29 mouse cellular contexts compared by ENCODE assay signal in genomic region chr4:139484496-139484895, GRCm38 (mm10). TPM values are rescaled to one million over a fixed set of nuclear protein-coding genes. Genes with fewer than 3 reads are reported as not detected.
A peak's percentile ranks its signal among the peaks of the same experiment; 100 is the strongest.
DNase-seq lines count a peak whose midpoint lies in the region; ATAC-seq and TF ChIP-seq lines count a peak whose summit lies in the region.
"Had no signal": no experiment of that assay in that cellular context is flagged by ENCODE, and none has a peak within 500 bp of the region (broad histone marks: within the 10 kb centered on the region; RNA-seq: fewer than 3 reads in every experiment).

No protein-coding gene starts in this region.

- no peak overlapping the region; the same call in 1 of the 2 replicates for H3K9ac ChIP-seq in kidney, embryonic 16.5 days (replicated peaks; ENCODE audit: low read length)
- H3K9ac ChIP-seq: embryonic facial prominence, embryonic 13.5 days; forebrain, embryonic 13.5 days; heart, embryonic 12.5 days; heart, embryonic 15.5 days; hindbrain, embryonic 13.5 days had no signal

- no peaks in the 10 kb centered on the region for H3K27me3 ChIP-seq in heart, embryonic 10.5 days (ENCODE audit: insufficient read depth, poor library complexity, severe bottlenecking)
- H3K27me3 ChIP-seq in kidney, embryonic 16.5 days (ENCODE audit: insufficient read depth, low read length) = no peaks in the 10 kb centered on the region
- H3K27me3 ChIP-seq in kidney, adult 2 months (replicated peaks; ENCODE audit: control insufficient read depth, insufficient read depth, low read length) = no peaks in the 10 kb centered on the region
- H3K27me3 ChIP-seq: embryonic facial prominence, embryonic 13.5 days; forebrain, embryonic 13.5 days; heart, embryonic 12.5 days; heart, embryonic 15.5 days; hindbrain, embryonic 13.5 days had no signal

- H3K4me2 ChIP-seq in kidney, embryonic 16.5 days (replicated peaks; ENCODE audit: low read depth, low read length) = no peak overlapping the region
- H3K4me2 ChIP-seq: embryonic facial prominence, embryonic 13.5 days; forebrain, embryonic 13.5 days; heart, embryonic 12.5 days; heart, embryonic 15.5 days; hindbrain, embryonic 13.5 days had no signal

- H3K27ac ChIP-seq in heart, embryonic 10.5 days = no peak overlapping the region
- peak overlapping the region; percentile 45 for H3K27ac ChIP-seq in kidney, embryonic 16.5 days (ENCODE audit: low read length)
- H3K27ac ChIP-seq in kidney, adult 2 months (ENCODE audit: insufficient read depth, low read depth, low read length) = no peak overlapping the region
- H3K27ac ChIP-seq: embryonic facial prominence, embryonic 10.5 days; embryonic facial prominence, embryonic 13.5 days; forebrain, embryonic 10.5 days; forebrain, embryonic 13.5 days; heart, embryonic 15.5 days; hindbrain, embryonic 10.5 days; hindbrain, embryonic 13.5 days had no signal

- TF ChIP-seq POLR2A in kidney, adult 2 months (IDR thresholded peaks at IDR 0.05; ENCODE audit: low read depth, low read length) = no peak

- peak; percentile 60 for ATAC-seq in kidney, embryonic 16.5 days (ENCODE audit: low FRiP score, low TSS enrichment)
- ATAC-seq: activated CD4-positive, CD25-positive, alpha-beta regulatory T cell, adult 4 months; forebrain, embryonic 13.5 days; forebrain, embryonic 16.5 days; hindbrain, embryonic 16.5 days had no signal

- 85% methylated on average over 7 of the region's 7 CpGs for WGBS in heart, embryonic 10.5 days
- 27% methylated on average over 6 of the region's 7 CpGs for WGBS in kidney, embryonic 16.5 days
- WGBS in kidney, adult 2 months = 37% methylated on average over 7 of the region's 7 CpGs

- H3K4me3 ChIP-seq in heart, embryonic 10.5 days = no peak overlapping the region
- H3K4me3 ChIP-seq in kidney, embryonic 16.5 days (ENCODE audit: low read length) = no peak overlapping the region
- no peak overlapping the region for H3K4me3 ChIP-seq in kidney, adult 2 months (ENCODE audit: insufficient read depth, low read depth, low read length)
- H3K4me3 ChIP-seq: embryonic facial prominence, embryonic 10.5 days; embryonic facial prominence, embryonic 13.5 days; erythroblast, embryonic 14.5 days; forebrain, embryonic 10.5 days; forebrain, embryonic 13.5 days; heart, embryonic 12.5 days; heart, embryonic 15.5 days; hindbrain, embryonic 10.5 days; hindbrain, embryonic 13.5 days had no signal

- no peaks in the 10 kb centered on the region for H3K9me3 ChIP-seq in heart, embryonic 10.5 days
- no peaks in the 10 kb centered on the region for H3K9me3 ChIP-seq in kidney, embryonic 16.5 days (ENCODE audit: low read length)
- H3K9me3 ChIP-seq: embryonic facial prominence, embryonic 10.5 days; embryonic facial prominence, embryonic 13.5 days; forebrain, embryonic 10.5 days; forebrain, embryonic 13.5 days; heart, embryonic 12.5 days; heart, embryonic 15.5 days; hindbrain, embryonic 10.5 days; hindbrain, embryonic 13.5 days had no signal

- peaks cover 98% of the 10 kb centered on the region for H3K36me3 ChIP-seq in heart, embryonic 10.5 days
- peaks cover 67% of the 10 kb centered on the region for H3K36me3 ChIP-seq in kidney, embryonic 16.5 days (ENCODE audit: insufficient read depth, low read length)
- H3K36me3 ChIP-seq in kidney, adult 2 months (ENCODE audit: control insufficient read depth, insufficient read depth, low read length) = peaks cover 3% of the 10 kb centered on the region

- TF ChIP-seq CTCF in kidney, adult 2 months (conservative IDR thresholded peaks at IDR 0.05; ENCODE audit: insufficient read depth, insufficient read length, low read depth, low read length) = no peak

- DNase-seq in heart, adult 11 months = peak; percentile 88
- DNase-seq in heart, embryonic 10.5 days (ENCODE audit: low spot score) = no peak
- no peak for DNase-seq in kidney, adult 8-10 months
- peak; percentile 6 to 55 for DNase-seq in kidney, postnatal 25 days
- no peak for DNase-seq in kidney, adult 2 months
- DNase-seq: adrenal gland, adult 8-10 months; adrenal gland, postnatal 25 days; cerebellum, adult 11-12 months; cerebellum, adult 8-10 months; cerebellum, postnatal 10 days; cerebellum, postnatal 36 days; embryo, embryonic 11 days; gastrocnemius, postnatal 10 days; gastrocnemius, postnatal 36 days; heart, postnatal 10 days; heart, postnatal 36 days had no signal

- H3K4me1 ChIP-seq in heart, embryonic 10.5 days = peaks cover 13% of the 10 kb centered on the region; the same call in 1 of the 2 replicates
- H3K4me1 ChIP-seq in kidney, embryonic 16.5 days (ENCODE audit: insufficient read depth, low read length) = peaks cover 23% of the 10 kb centered on the region
- H3K4me1 ChIP-seq in kidney, adult 2 months (ENCODE audit: control insufficient read depth, insufficient read depth, low read length) = peaks cover 18% of the 10 kb centered on the region
- H3K4me1 ChIP-seq: embryonic facial prominence, embryonic 13.5 days had no signal

RNA-seq across cellular contexts. Expression of gene Iffo2, which starts 45.9 kb away (rescaled TPM):
- 3.4 and 4.8 TPM in 2 replicates for polyA plus RNA-seq in heart, embryonic 10.5 days (2016; fragmentation: Nextera tagmentation; extraction: Ambion mirVana)
- 3.2 and 3.7 TPM in 2 replicates for polyA plus RNA-seq in kidney, embryonic 16.5 days (2015; fragmentation: Nextera tagmentation; extraction: Ambion mirVana)
- 3.4 and 3.6 TPM in 2 replicates for polyA plus RNA-seq in kidney, adult 2 months (2012; rRNA removed)
- polyA plus RNA-seq: erythroblast, embryonic 14.5 days had no signal

Comparison
In these comparisons a context has a peak if more than half of its experiments do, and no peak if none do; other contexts are left out.
1. DNase-seq: peak in heart, adult 11 months (single experiment) and kidney, postnatal 25 days (2 of 2); none in heart, embryonic 10.5 days (single experiment), kidney, adult 8-10 months (0 of 2) and kidney, adult 2 months (single experiment).